Mouse (Mus musculus) cerebellum, adult 2 months (tissue): ENCODE data around the gene Zfp189.

Experiments used
- CTCF ChIP-seq: fragments of 200-500 bp; IDR thresholded peaks from 2 replicates; pipeline ENCODE4 v1.5.1; 2011; ENCODE audit warnings: low read depth, mild to moderate bottlenecking, control low read depth, low read length, moderate library complexity, borderline replicate concordance; ENCODE audit not compliant: insufficient read depth
- POLR2A ChIP-seq: fragments of 200-500 bp; IDR thresholded peaks from 2 replicates; pipeline ENCODE4 v1.6.1; 2011; ENCODE audit warnings: low read length, control low read depth, borderline replicate concordance; ENCODE audit not compliant: insufficient read depth

- TF ChIP-seq CTCF: no peak
- no peak for TF ChIP-seq POLR2A
These were observed 14.6 kb upstream of the Zfp189 start, which contains the start of gene Baat for GRCm38 (mm10) chr4:49506386-49506785.
